Mouse (Mus musculus): ENCODE data around the gene Taar5. TPM values are rescaled to one million over a fixed set of nuclear protein-coding genes. Genes with fewer than 3 reads are reported as not detected.

Taar5 gene
- polyA plus RNA-seq, 1 experiment: not detected

GRCm38 (mm10) chr10:23993381-23993780 lies 22.9 kb downstream of the Taar5 start, which contains the start of gene Taar7a:
Gene Taar7a, minus strand, starts transcription at chr10:23993481.
- Histone ChIP-seq H3ac (ENCODE audit: control insufficient read depth, insufficient read length, low read depth) (no peak within 1 kb of the TSS), H3K36me3 (ENCODE audit: control insufficient read depth, insufficient read depth) (no peaks in the 10 kb centered on the region), H3K79me3 (ENCODE audit: low read depth) (no peaks in the 10 kb centered on the region), H3K79me2 (ENCODE audit: control insufficient read depth, insufficient read depth) (no peaks in the 10 kb centered on the region), H3K4me3 (ENCODE audit: insufficient read depth, poor library complexity, severe bottlenecking) (no peak within 1 kb of the TSS), H3K27me3 (ENCODE audit: control insufficient read depth, insufficient read depth, insufficient read length) (peaks cover 7% of the 10 kb centered on the region)
- no peak for TF ChIP-seq MYOG (IDR thresholded peaks at IDR 0.05; ENCODE audit: control insufficient read depth, extremely low read depth, insufficient read length)
- no peak for TF ChIP-seq MAX (IDR thresholded peaks at IDR 0.05)
- no peak for TF ChIP-seq FOSL1 (IDR thresholded peaks at IDR 0.05; ENCODE audit: insufficient read depth, low read length, poor library complexity, severe bottlenecking)

GRCm38 (mm10) chr10:23999639-24000038 lies 29.1 kb downstream of the Taar5 start, which contains the start of gene Taar7b:
Gene Taar7b, plus strand, starts transcription at chr10:23999939.
- no peaks in the 10 kb centered on the region for H3K79me3 ChIP-seq (ENCODE audit: low read depth)
- no peaks in the 10 kb centered on the region for H3K36me3 ChIP-seq (ENCODE audit: control insufficient read depth, insufficient read depth)
- H3K27me3 ChIP-seq (ENCODE audit: control insufficient read depth, insufficient read depth, insufficient read length): no peaks in the 10 kb centered on the region
- no peaks in the 10 kb centered on the region for H3K79me2 ChIP-seq (ENCODE audit: control insufficient read depth, insufficient read depth)
- no peak within 1 kb of the TSS for H3ac ChIP-seq (ENCODE audit: control insufficient read depth, insufficient read length, low read depth)
- H3K4me3 ChIP-seq (ENCODE audit: insufficient read depth, poor library complexity, severe bottlenecking): no peak within 1 kb of the TSS
- no peak for TF ChIP-seq MAX (IDR thresholded peaks at IDR 0.05)
- TF ChIP-seq MYOG (IDR thresholded peaks at IDR 0.05; ENCODE audit: control insufficient read depth, extremely low read depth, insufficient read length): no peak
- TF ChIP-seq FOSL1 (IDR thresholded peaks at IDR 0.05; ENCODE audit: insufficient read depth, low read length, poor library complexity, severe bottlenecking): no peak

GRCm38 (mm10) chr10:24006442-24006841 lies 35.9 kb downstream of the Taar5 start:
- H3ac ChIP-seq (ENCODE audit: control insufficient read depth, insufficient read length, low read depth): no peak overlapping the region
- no peaks in the 10 kb centered on the region for H3K27me3 ChIP-seq (ENCODE audit: control insufficient read depth, insufficient read depth, insufficient read length)
- H3K4me3 ChIP-seq (ENCODE audit: insufficient read depth, poor library complexity, severe bottlenecking): no peak overlapping the region
- H3K79me2 ChIP-seq (ENCODE audit: control insufficient read depth, insufficient read depth): no peaks in the 10 kb centered on the region
- H3K79me3 ChIP-seq (ENCODE audit: low read depth): no peaks in the 10 kb centered on the region
- TF ChIP-seq MYOG (IDR thresholded peaks at IDR 0.05; ENCODE audit: control insufficient read depth, extremely low read depth, insufficient read length): no peak
- TF ChIP-seq MAX (IDR thresholded peaks at IDR 0.05): no peak
- TF ChIP-seq CTCF (IDR thresholded peaks at IDR 0.05; ENCODE audit: control insufficient read depth, insufficient read depth, insufficient read length): no peak
- no peak for TF ChIP-seq USF1 (IDR thresholded peaks at IDR 0.05; ENCODE audit: low read depth)
- TF ChIP-seq FOSL1 (IDR thresholded peaks at IDR 0.05; ENCODE audit: insufficient read depth, low read length, poor library complexity, severe bottlenecking): no peak
- TF ChIP-seq CEBPB (IDR thresholded peaks at IDR 0.05; ENCODE audit: low read depth): no peak
- TF ChIP-seq MYOD1 (IDR thresholded peaks at IDR 0.05; ENCODE audit: control insufficient read depth, insufficient read length, low read depth): no peak
- no peaks in the 10 kb centered on the region for H3K36me3 ChIP-seq (ENCODE audit: control insufficient read depth, insufficient read depth)

- TF ChIP-seq USF1 (IDR thresholded peaks at IDR 0.05; ENCODE audit: low read depth) (no peak), MAX (IDR thresholded peaks at IDR 0.05) (no peak), MYOG (IDR thresholded peaks at IDR 0.05; ENCODE audit: control insufficient read depth, extremely low read depth, insufficient read length) (no peak), MYOD1 (IDR thresholded peaks at IDR 0.05; ENCODE audit: control insufficient read depth, insufficient read length, low read depth) (no peak), FOSL1 (IDR thresholded peaks at IDR 0.05; ENCODE audit: insufficient read depth, low read length, poor library complexity, severe bottlenecking) (no peak), CTCF (IDR thresholded peaks at IDR 0.05; ENCODE audit: control insufficient read depth, insufficient read depth, insufficient read length) (no peak), CEBPB (IDR thresholded peaks at IDR 0.05; ENCODE audit: low read depth) (no peak)
Measured at GRCm38 (mm10) chr10:24007034-24007433, 36.5 kb downstream of the Taar5 start.

GRCm38 (mm10) chr10:24008143-24008542 lies 37.6 kb downstream of the Taar5 start:
- TF ChIP-seq USF1 (IDR thresholded peaks at IDR 0.05; ENCODE audit: low read depth) (no peak), MYOG (IDR thresholded peaks at IDR 0.05; ENCODE audit: control insufficient read depth, extremely low read depth, insufficient read length) (no peak), FOSL1 (IDR thresholded peaks at IDR 0.05; ENCODE audit: insufficient read depth, low read length, poor library complexity, severe bottlenecking) (no peak), CEBPB (IDR thresholded peaks at IDR 0.05; ENCODE audit: low read depth) (no peak), MAX (IDR thresholded peaks at IDR 0.05) (no peak)
- Histone ChIP-seq H3K79me2 (ENCODE audit: control insufficient read depth, insufficient read depth) (no peaks in the 10 kb centered on the region), H3K36me3 (ENCODE audit: control insufficient read depth, insufficient read depth) (no peaks in the 10 kb centered on the region), H3K4me3 (ENCODE audit: insufficient read depth, poor library complexity, severe bottlenecking) (no peak overlapping the region), H3K27me3 (ENCODE audit: control insufficient read depth, insufficient read depth, insufficient read length) (no peaks in the 10 kb centered on the region), H3K79me3 (ENCODE audit: low read depth) (no peaks in the 10 kb centered on the region), H3ac (ENCODE audit: control insufficient read depth, insufficient read length, low read depth) (no peak overlapping the region)

More at GRCm38 (mm10) chr10:24007034-24007433, 36.5 kb downstream of the Taar5 start:
- Histone ChIP-seq H3K27me3 (ENCODE audit: control insufficient read depth, insufficient read depth, insufficient read length) (no peaks in the 10 kb centered on the region), H3K79me2 (ENCODE audit: control insufficient read depth, insufficient read depth) (no peaks in the 10 kb centered on the region), H3K4me3 (ENCODE audit: insufficient read depth, poor library complexity, severe bottlenecking) (no peak overlapping the region), H3K79me3 (ENCODE audit: low read depth) (no peaks in the 10 kb centered on the region), H3ac (ENCODE audit: control insufficient read depth, insufficient read length, low read depth) (no peak overlapping the region), H3K36me3 (ENCODE audit: control insufficient read depth, insufficient read depth) (no peaks in the 10 kb centered on the region)

Other genes starting within 250 kb of the Taar5 start
- 6,760 TPM for gene Rps12, start 183.4 kb upstream of the Taar5 start, polyA plus RNA-seq (2012; fragmentation: generic; extraction: Trizol)
- 7.3 TPM for gene Slc18b1, start 173.7 kb upstream of the Taar5 start, polyA plus RNA-seq (2012; fragmentation: generic; extraction: Trizol)
- gene Vnn3, start 119.2 kb upstream of the Taar5 start, polyA plus RNA-seq (2012; fragmentation: generic; extraction: Trizol): not detected
- gene Vnn1, start 76.0 kb upstream of the Taar5 start, polyA plus RNA-seq (2012; fragmentation: generic; extraction: Trizol): 0.16 TPM
- gene Taar1, start 50.4 kb upstream of the Taar5 start, polyA plus RNA-seq (2012; fragmentation: generic; extraction: Trizol): not detected
- not detected for gene Taar2, start 32.1 kb upstream of the Taar5 start, polyA plus RNA-seq (2012; fragmentation: generic; extraction: Trizol)
- gene Taar3, start 21.1 kb upstream of the Taar5 start, polyA plus RNA-seq (2012; fragmentation: generic; extraction: Trizol): not detected
- gene Taar4, start 10.2 kb upstream of the Taar5 start, polyA plus RNA-seq (2012; fragmentation: generic; extraction: Trizol): not detected
- not detected for gene Taar6, start 14.9 kb downstream of the Taar5 start, polyA plus RNA-seq (2012; fragmentation: generic; extraction: Trizol)
- not detected for gene Taar7a, start 22.8 kb downstream of the Taar5 start, polyA plus RNA-seq (2012; fragmentation: generic; extraction: Trizol)
- not detected for gene Taar7b, start 29.2 kb downstream of the Taar5 start, polyA plus RNA-seq (2012; fragmentation: generic; extraction: Trizol)
- not detected for gene Taar7d, start 56.5 kb downstream of the Taar5 start, polyA plus RNA-seq (2012; fragmentation: generic; extraction: Trizol)
- gene Taar7e, start 66.9 kb downstream of the Taar5 start, polyA plus RNA-seq (2012; fragmentation: generic; extraction: Trizol): not detected
- not detected for gene Taar7f, start 78.8 kb downstream of the Taar5 start, polyA plus RNA-seq (2012; fragmentation: generic; extraction: Trizol)
- not detected for gene Taar8a, start 105.8 kb downstream of the Taar5 start, polyA plus RNA-seq (2012; fragmentation: generic; extraction: Trizol)
- gene Taar8b, start 121.6 kb downstream of the Taar5 start, polyA plus RNA-seq (2012; fragmentation: generic; extraction: Trizol): not detected
- not detected for gene Taar8c, start 131.2 kb downstream of the Taar5 start, polyA plus RNA-seq (2012; fragmentation: generic; extraction: Trizol)
- not detected for gene Taar9, start 138.8 kb downstream of the Taar5 start, polyA plus RNA-seq (2012; fragmentation: generic; extraction: Trizol)
- gene Stx7, start 178.6 kb downstream of the Taar5 start, polyA plus RNA-seq (2012; fragmentation: generic; extraction: Trizol): 29.9 TPM